In the genomic region with DNA sequence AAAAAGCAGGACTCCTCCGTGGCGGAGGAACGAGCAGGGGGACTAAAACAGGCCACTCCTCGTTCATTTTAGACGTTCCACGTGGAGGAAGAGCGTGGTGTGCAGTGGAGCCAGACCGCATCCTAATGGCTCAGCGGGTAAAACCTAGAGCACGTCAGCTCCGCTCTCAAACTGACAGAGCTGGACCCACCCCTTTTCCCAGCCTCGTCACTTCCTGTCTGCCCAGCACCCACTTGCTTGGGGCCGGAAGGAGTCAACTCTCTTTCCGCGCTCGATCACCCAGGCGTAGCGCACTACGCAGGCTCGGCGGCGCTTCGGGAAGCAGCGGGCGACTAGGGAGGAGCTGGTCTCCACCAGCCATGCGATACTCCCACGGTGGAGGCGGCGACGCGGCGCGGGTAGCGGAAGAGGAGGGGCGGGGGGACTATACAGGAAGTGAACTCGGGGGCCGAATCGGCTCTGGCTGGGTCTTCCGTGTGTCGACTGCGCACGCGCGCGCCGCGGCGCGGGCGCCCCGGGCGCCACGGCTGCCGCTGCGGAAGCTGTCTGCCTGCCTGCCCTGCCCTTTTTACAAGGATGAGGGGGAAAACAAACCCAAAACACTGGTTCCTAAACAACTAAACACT, we compare ENCODE assay signal across 8 mouse cellular contexts. TPM values are rescaled to one million over a fixed set of nuclear protein-coding genes. Genes with fewer than 3 reads are reported as not detected.
A peak's percentile ranks its signal among the peaks of the same experiment; 100 is the strongest.
DNase-seq lines count a peak whose midpoint lies in the region; ATAC-seq and TF ChIP-seq lines count a peak whose summit lies in the region.

No protein-coding gene starts in this region.

- under 1% methylated on average over 55 of the region's 55 CpGs for WGBS in embryonic facial prominence, embryonic 13.5 days
- WGBS in heart, adult 2 months: 1% methylated on average over 54 of the region's 55 CpGs
- WGBS in limb, embryonic 13.5 days: under 1% methylated on average over 39 of the region's 55 CpGs
- under 1% methylated on average over 44 of the region's 55 CpGs for WGBS in midbrain, embryonic 16.5 days

- H3K4me2 ChIP-seq in embryonic facial prominence, embryonic 13.5 days: peak overlapping the region; percentile 58
- peak overlapping the region; percentile 59 for H3K4me2 ChIP-seq in limb, embryonic 13.5 days (replicated peaks)
- peak overlapping the region; percentile 62 for H3K4me2 ChIP-seq in midbrain, embryonic 16.5 days (ENCODE audit: low read length)

- DNase-seq in 3134 (ENCODE audit: extremely low read depth, insufficient read length, low spot score): peak; percentile 98
- DNase-seq in adrenal gland, postnatal 36 days: peak; percentile 88 to 94
- DNase-seq in heart, adult 2 months: peak; percentile 93 to 94
- DNase-seq in kidney, adult 8-10 months: peak; percentile 89 to 95
- DNase-seq in spleen, postnatal 10 days (ENCODE audit: low spot score in 2 of 2): peak; percentile 84 to 89

- no peaks in the 10 kb centered on the region for H3K4me1 ChIP-seq in embryonic facial prominence, embryonic 13.5 days
- H3K4me1 ChIP-seq in heart, adult 2 months (ENCODE audit: control insufficient read depth, insufficient read depth, low read length): no peaks in the 10 kb centered on the region
- no peaks in the 10 kb centered on the region for H3K4me1 ChIP-seq in limb, embryonic 13.5 days
- peaks cover 6% of the 10 kb centered on the region for H3K4me1 ChIP-seq in midbrain, embryonic 16.5 days (ENCODE audit: control insufficient read depth, insufficient read depth, low read length)

- peak overlapping the region; percentile 69 for H3K9ac ChIP-seq in embryonic facial prominence, embryonic 13.5 days
- H3K9ac ChIP-seq in heart, adult 2 months (ENCODE audit: low read depth, low read length): peak overlapping the region; percentile 79
- H3K9ac ChIP-seq in limb, embryonic 13.5 days: peak overlapping the region; percentile 35; the same call in 1 of the 2 replicates
- peak overlapping the region; percentile 63 for H3K9ac ChIP-seq in midbrain, embryonic 16.5 days (ENCODE audit: low read depth, low read length)

- peak; percentile 80 for TF ChIP-seq POLR2A in heart, adult 2 months (IDR thresholded peaks at IDR 0.05; ENCODE audit: insufficient read depth, low read depth, low read length)

- no peak for TF ChIP-seq EP300 in heart, adult 2 months (IDR thresholded peaks at IDR 0.05; ENCODE audit: insufficient read depth, low read depth, low read length)

- peak; percentile 98 for ATAC-seq in embryonic facial prominence, embryonic 13.5 days (ENCODE audit: insufficient number of reproducible peaks, insufficient read depth, low FRiP score, low TSS enrichment, low read depth)
- ATAC-seq in limb, embryonic 13.5 days (ENCODE audit: low FRiP score, low read depth): peak; percentile 98
- ATAC-seq in midbrain, embryonic 16.5 days: peak; percentile 99

- H3K27ac ChIP-seq in embryonic facial prominence, embryonic 13.5 days: peak overlapping the region; percentile 98
- H3K27ac ChIP-seq in heart, adult 2 months: peak overlapping the region; percentile 86
- peak overlapping the region; percentile 95 for H3K27ac ChIP-seq in limb, embryonic 13.5 days
- peak overlapping the region; percentile 93 for H3K27ac ChIP-seq in midbrain, embryonic 16.5 days (ENCODE audit: low read length)

- peak overlapping the region; percentile 50 for H3K4me3 ChIP-seq in embryonic facial prominence, embryonic 13.5 days
- H3K4me3 ChIP-seq in heart, adult 2 months: peak overlapping the region; percentile 57
- H3K4me3 ChIP-seq in limb, embryonic 13.5 days: peak overlapping the region; percentile 49
- peak overlapping the region; percentile 50 for H3K4me3 ChIP-seq in midbrain, embryonic 16.5 days (ENCODE audit: low read depth, low read length)

- intact Hi-C loops in heart, adult 2 months (cut with DNase I): loop anchor here (1.0 to 5.0 kb wide), 3 partner anchors 35 to 121 kb away; partner anchors contain the start of gene Zfx

- H3K36me3 ChIP-seq in embryonic facial prominence, embryonic 13.5 days: no peaks in the 10 kb centered on the region
- H3K36me3 ChIP-seq in heart, adult 2 months (ENCODE audit: control insufficient read depth, insufficient read depth, low read length): no peaks in the 10 kb centered on the region
- H3K36me3 ChIP-seq in limb, embryonic 13.5 days: no peaks in the 10 kb centered on the region
- H3K36me3 ChIP-seq in midbrain, embryonic 16.5 days (ENCODE audit: control insufficient read depth, insufficient read depth, low read length): no peaks in the 10 kb centered on the region

- no peak for TF ChIP-seq CTCF in heart, adult 2 months (IDR thresholded peaks at IDR 0.05)

- no peaks in the 10 kb centered on the region for H3K79me2 ChIP-seq in heart, adult 2 months (replicated peaks; ENCODE audit: control insufficient read depth, insufficient read depth, low read length)

- H3K9me3 ChIP-seq in embryonic facial prominence, embryonic 13.5 days: no peaks in the 10 kb centered on the region
- no peaks in the 10 kb centered on the region for H3K9me3 ChIP-seq in limb, embryonic 13.5 days
- H3K9me3 ChIP-seq in midbrain, embryonic 16.5 days (replicated peaks; ENCODE audit: control insufficient read depth, low read length, poor library complexity, severe bottlenecking): no peaks in the 10 kb centered on the region

- peaks cover 38% of the 10 kb centered on the region for H3K27me3 ChIP-seq in embryonic facial prominence, embryonic 13.5 days
- H3K27me3 ChIP-seq in heart, adult 2 months (ENCODE audit: control insufficient read depth, insufficient read depth, low read length): no peaks in the 10 kb centered on the region
- peaks cover 23% of the 10 kb centered on the region for H3K27me3 ChIP-seq in limb, embryonic 13.5 days
- H3K27me3 ChIP-seq in midbrain, embryonic 16.5 days (ENCODE audit: control insufficient read depth, insufficient read depth, low read depth, low read length): peaks cover 12% of the 10 kb centered on the region

RNA-seq across cellular contexts. Expression of gene Eif2s3x, which starts 34.8 kb away (rescaled TPM):
- 100 to 1,000 TPM; 154 to 213 TPM for total RNA-seq in adrenal gland, postnatal 36 days (2021)
- 81.1 and 82.7 TPM in 2 replicates for polyA plus RNA-seq in embryonic facial prominence, embryonic 13.5 days (2015; fragmentation: Nextera tagmentation; extraction: Ambion mirVana)
- total RNA-seq in heart, adult 2 months (2021): 100 to 1,000 TPM; 102 to 153 TPM
- polyA plus RNA-seq in heart, adult 2 months (2012; rRNA removed): 32.1 and 112 TPM in 2 replicates
- 72.5 and 82.2 TPM in 2 replicates for polyA plus RNA-seq in limb, embryonic 13.5 days (2015; fragmentation: Nextera tagmentation; extraction: Ambion mirVana)
- polyA plus RNA-seq in midbrain, embryonic 16.5 days (2015; fragmentation: Nextera tagmentation; extraction: Ambion mirVana): 88.3 and 93.3 TPM in 2 replicates

RNA-seq across cellular contexts. Expression of gene Zfx, which starts 54.3 kb away (rescaled TPM):
- total RNA-seq in adrenal gland, postnatal 36 days (2021): 10 to 100 TPM; 32.3 to 36.2 TPM
- polyA plus RNA-seq in embryonic facial prominence, embryonic 13.5 days (2015; fragmentation: Nextera tagmentation; extraction: Ambion mirVana): 31.4 and 33.6 TPM in 2 replicates
- total RNA-seq in heart, adult 2 months (2021): 10 to 100 TPM; 18.8 to 23.7 TPM
- 4.5 and 12.6 TPM in 2 replicates for polyA plus RNA-seq in heart, adult 2 months (2012; rRNA removed)
- 34.0 and 34.9 TPM in 2 replicates for polyA plus RNA-seq in limb, embryonic 13.5 days (2015; fragmentation: Nextera tagmentation; extraction: Ambion mirVana)
- polyA plus RNA-seq in midbrain, embryonic 16.5 days (2015; fragmentation: Nextera tagmentation; extraction: Ambion mirVana): 18.2 and 19.3 TPM in 2 replicates

RNA-seq across cellular contexts. Expression of gene Klhl15, which starts 56.6 kb away (rescaled TPM):
- 10 to 100 TPM; 19.0 to 20.4 TPM for total RNA-seq in adrenal gland, postnatal 36 days (2021)
- polyA plus RNA-seq in embryonic facial prominence, embryonic 13.5 days (2015; fragmentation: Nextera tagmentation; extraction: Ambion mirVana): 8.4 and 10.9 TPM in 2 replicates
- 1 to 10 TPM; 6.1 to 9.1 TPM for total RNA-seq in heart, adult 2 months (2021)
- polyA plus RNA-seq in heart, adult 2 months (2012; rRNA removed): 3.4 TPM in 2 replicates
- polyA plus RNA-seq in limb, embryonic 13.5 days (2015; fragmentation: Nextera tagmentation; extraction: Ambion mirVana): 9.1 and 9.2 TPM in 2 replicates
- polyA plus RNA-seq in midbrain, embryonic 16.5 days (2015; fragmentation: Nextera tagmentation; extraction: Ambion mirVana): 9.3 and 9.7 TPM in 2 replicates

Comparison
In these comparisons a context has a peak if more than half of its experiments do, and no peak if none do; other contexts are left out.
1. Peak in every context shown above with its lines: DNase-seq, ATAC-seq, H3K4me3 ChIP-seq and H3K27ac ChIP-seq.